Mouse (Mus musculus) lung, postnatal 36 days (tissue): ENCODE results near the gene Fancc.
A peak's percentile ranks its signal among the peaks of the same experiment; 100 is the strongest.

Source experiments
- DNase-seq: peaks from one replicate; pipeline ENCODE4 v3.0.0; 2022; ENCODE audit warnings: mixed read lengths

Gene Fancc

GRCm38 (mm10) chr13:63313748-63314607, 183.1 kb downstream of the Fancc start:
- DNase-seq = no peak

- no peak for DNase-seq
Observed at GRCm38 (mm10) chr13:63313247-63313646, 183.8 kb downstream of the Fancc start.

- DNase-seq = no peak
Observed at GRCm38 (mm10) chr13:63311156-63311555, 185.9 kb downstream of the Fancc start.

GRCm38 (mm10) chr13:63309563-63309962, 187.5 kb downstream of the Fancc start:
- no peak for DNase-seq

- no peak for DNase-seq
Observed at GRCm38 (mm10) chr13:63306768-63307167, 190.3 kb downstream of the Fancc start.

- DNase-seq = peak; percentile 26
Observed at GRCm38 (mm10) chr13:63305160-63306011, 191.7 kb downstream of the Fancc start.

- no peak for DNase-seq
Observed at GRCm38 (mm10) chr13:63304799-63305159, 192.3 kb downstream of the Fancc start.

- peak; percentile 63 for DNase-seq
Observed at GRCm38 (mm10) chr13:63304124-63304792, 192.8 kb downstream of the Fancc start.

- DNase-seq = no peak
Observed at GRCm38 (mm10) chr13:63302381-63302780, 194.7 kb downstream of the Fancc start.

GRCm38 (mm10) chr13:63301764-63302209, 195.3 kb downstream of the Fancc start:
- DNase-seq = no peak

GRCm38 (mm10) chr13:63300929-63301328, 196.1 kb downstream of the Fancc start:
- DNase-seq = no peak

GRCm38 (mm10) chr13:63298931-63299330, 198.1 kb downstream of the Fancc start:
- no peak for DNase-seq

GRCm38 (mm10) chr13:63297933-63298332, 199.1 kb downstream of the Fancc start:
- DNase-seq = no peak

- DNase-seq = no peak
Observed at GRCm38 (mm10) chr13:63297003-63297402, 200.1 kb downstream of the Fancc start.

GRCm38 (mm10) chr13:63296300-63296699, 200.8 kb downstream of the Fancc start:
- no peak for DNase-seq

GRCm38 (mm10) chr13:63294359-63295193, 202.5 kb downstream of the Fancc start:
- peak; percentile 52 for DNase-seq

- no peak for DNase-seq
Observed at GRCm38 (mm10) chr13:63293647-63294046, 203.4 kb downstream of the Fancc start.

GRCm38 (mm10) chr13:63291016-63291415, 206.1 kb downstream of the Fancc start:
- peak; percentile 32 for DNase-seq

- no peak for DNase-seq
Observed at GRCm38 (mm10) chr13:63290126-63290525, 207.0 kb downstream of the Fancc start.

GRCm38 (mm10) chr13:63289687-63290086, 207.4 kb downstream of the Fancc start:
- no peak for DNase-seq

GRCm38 (mm10) chr13:63289152-63289551, 207.9 kb downstream of the Fancc start:
- DNase-seq = no peak

GRCm38 (mm10) chr13:63286483-63287102, 210.5 kb downstream of the Fancc start:
- no peak for DNase-seq
